ENCODE assay signal across 12 mouse cellular contexts in genomic region chr16:44017707-44018106, GRCm38 (mm10). TPM values are rescaled to one million over a fixed set of nuclear protein-coding genes. Genes with fewer than 3 reads are reported as not detected.
"Had no signal": no experiment of that assay in that cellular context is flagged by ENCODE, and none has a peak within 500 bp of the region (broad histone marks: within the 10 kb centered on the region; RNA-seq: fewer than 3 reads in every experiment).

No protein-coding gene starts in this region.

- H3K9ac ChIP-seq: kidney, embryonic 15.5 days; limb, embryonic 15.5 days; lung, embryonic 14.5 days; midbrain, embryonic 13.5 days; neural tube, embryonic 15.5 days had no signal

- H3K4me3 ChIP-seq: kidney, embryonic 15.5 days; limb, embryonic 15.5 days; midbrain, embryonic 13.5 days; myocyte; neural tube, embryonic 15.5 days had no signal

- H3K27ac ChIP-seq: kidney, embryonic 15.5 days; limb, embryonic 15.5 days; midbrain, embryonic 13.5 days; neural tube, embryonic 15.5 days had no signal

- H3K36me3 ChIP-seq: kidney, embryonic 15.5 days; limb, embryonic 15.5 days; midbrain, embryonic 13.5 days; neural tube, embryonic 15.5 days had no signal

- H3K4me2 ChIP-seq: kidney, embryonic 15.5 days; limb, embryonic 15.5 days; lung, embryonic 14.5 days; midbrain, embryonic 13.5 days; neural tube, embryonic 15.5 days had no signal

- H3K9me3 ChIP-seq: kidney, embryonic 15.5 days; limb, embryonic 15.5 days; midbrain, embryonic 13.5 days; neural tube, embryonic 15.5 days had no signal

- DNase-seq: kidney, adult 2 months; kidney, postnatal 14 days; layer of hippocampus, adult 9-11 months; layer of hippocampus, postnatal 36 days; right cerebral cortex, adult 18-20 months; right cerebral cortex, postnatal 25 days had no signal

- ATAC-seq: midbrain, embryonic 13.5 days had no signal

- H3K4me1 ChIP-seq: kidney, embryonic 15.5 days; limb, embryonic 15.5 days; midbrain, embryonic 13.5 days had no signal

- H3K27me3 ChIP-seq: kidney, embryonic 15.5 days; limb, embryonic 15.5 days; midbrain, embryonic 13.5 days; neural tube, embryonic 15.5 days had no signal

RNA-seq across cellular contexts. Expression of gene Zdhhc23, which starts 38.1 kb away (rescaled TPM):
- polyA plus RNA-seq: myocyte had no signal
